31 mouse cellular contexts compared by ENCODE assay signal in genomic region chr11:93986298-93986697, GRCm38 (mm10). TPM values are rescaled to one million over a fixed set of nuclear protein-coding genes. Genes with fewer than 3 reads are reported as not detected.
DNase-seq lines count a peak whose midpoint lies in the region; ATAC-seq and TF ChIP-seq lines count a peak whose summit lies in the region.
"Had no signal": no experiment of that assay in that cellular context is flagged by ENCODE, and none has a peak within 500 bp of the region (broad histone marks: within the 10 kb centered on the region; RNA-seq: fewer than 3 reads in every experiment).

No protein-coding gene starts in this region.

- no peak for TF ChIP-seq EP300 in heart, adult 2 months (IDR thresholded peaks at IDR 0.05; ENCODE audit: insufficient read depth, low read depth, low read length)

- intact Hi-C loops in heart, adult 2 months (cut with DNase I): no loop called here

- DNase-seq in heart, adult 2 months: no peak
- DNase-seq in NIH3T3 (ENCODE audit: low read depth): peak; percentile 27
- DNase-seq in lung, postnatal 10 days: no peak
- DNase-seq: adrenal gland, postnatal 10 days; adrenal gland, postnatal 36 days; cerebellum, adult 11 months; cerebellum, adult 2 months; cerebellum, adult 9-11 months; cerebellum, postnatal 25 days; gastrocnemius, postnatal 14 days; heart, adult 18-20 months; heart, postnatal 10 days; heart, postnatal 36 days; kidney, adult 11 months had no signal

- H3K9me3 ChIP-seq in heart, embryonic 11.5 days (replicated peaks; ENCODE audit: control insufficient read depth, low read length): no peaks in the 10 kb centered on the region
- peaks cover 72% of the 10 kb centered on the region for H3K9me3 ChIP-seq in E14TG2a.4 (ENCODE audit: low read length)
- H3K9me3 ChIP-seq: embryonic facial prominence, embryonic 12.5 days; embryonic facial prominence, embryonic 15.5 days; forebrain, embryonic 12.5 days; forebrain, embryonic 15.5 days; G1E; heart, embryonic 12.5 days; heart, embryonic 15.5 days; hindbrain, embryonic 10.5 days; hindbrain, embryonic 13.5 days; intestine, embryonic 15.5 days had no signal

- peak overlapping the region; percentile 91; the same call in 1 of the 2 replicates for H3K27ac ChIP-seq in heart, adult 2 months
- no peak overlapping the region for H3K27ac ChIP-seq in heart, embryonic 11.5 days (ENCODE audit: low read depth, low read length)
- H3K27ac ChIP-seq: embryonic facial prominence, embryonic 12.5 days; embryonic facial prominence, embryonic 15.5 days; forebrain, embryonic 12.5 days; forebrain, embryonic 15.5 days; hindbrain, embryonic 10.5 days; hindbrain, embryonic 13.5 days; intestine, embryonic 15.5 days had no signal

- H3K36me3 ChIP-seq in heart, adult 2 months (ENCODE audit: control insufficient read depth, insufficient read depth, low read length): peaks cover 4% of the 10 kb centered on the region
- no peaks in the 10 kb centered on the region for H3K36me3 ChIP-seq in heart, embryonic 11.5 days (ENCODE audit: control insufficient read depth, insufficient read depth, low read length)
- no peaks in the 10 kb centered on the region for H3K36me3 ChIP-seq in E14TG2a.4 (ENCODE audit: insufficient read depth, low read length)
- H3K36me3 ChIP-seq: embryonic facial prominence, embryonic 12.5 days; embryonic facial prominence, embryonic 15.5 days; forebrain, embryonic 12.5 days; forebrain, embryonic 15.5 days; G1E; heart, embryonic 12.5 days; heart, embryonic 15.5 days; hindbrain, embryonic 10.5 days; hindbrain, embryonic 13.5 days; intestine, embryonic 15.5 days had no signal

- H3K4me1 ChIP-seq in heart, adult 2 months (ENCODE audit: control insufficient read depth, insufficient read depth, low read length): peaks cover 16% of the 10 kb centered on the region
- peaks cover 14% of the 10 kb centered on the region for H3K4me1 ChIP-seq in heart, embryonic 11.5 days (ENCODE audit: control insufficient read depth, insufficient read depth, low read length)
- no peaks in the 10 kb centered on the region for H3K4me1 ChIP-seq in E14TG2a.4 (replicated peaks; ENCODE audit: low read depth, low read length)
- H3K4me1 ChIP-seq: embryonic facial prominence, embryonic 12.5 days; embryonic facial prominence, embryonic 15.5 days; forebrain, embryonic 12.5 days; forebrain, embryonic 15.5 days; hindbrain, embryonic 10.5 days; hindbrain, embryonic 13.5 days; intestine, embryonic 15.5 days had no signal

- no peak overlapping the region for H3K4me3 ChIP-seq in heart, adult 2 months
- H3K4me3 ChIP-seq in heart, embryonic 11.5 days (ENCODE audit: low read depth, low read length): no peak overlapping the region
- 0 out of 2 replicates have a peak overlapping the region, but pooled peaks have one; percentile 10 for H3K4me3 ChIP-seq in E14TG2a.4 (replicated peaks; ENCODE audit: low read length)
- H3K4me3 ChIP-seq: embryonic facial prominence, embryonic 12.5 days; embryonic facial prominence, embryonic 15.5 days; forebrain, embryonic 12.5 days; forebrain, embryonic 15.5 days; heart, embryonic 12.5 days; heart, embryonic 15.5 days; hindbrain, embryonic 10.5 days; hindbrain, embryonic 13.5 days; intestine, embryonic 15.5 days had no signal

- no peaks in the 10 kb centered on the region for H3K79me2 ChIP-seq in heart, adult 2 months (replicated peaks; ENCODE audit: control insufficient read depth, insufficient read depth, low read length)

- TF ChIP-seq CTCF in heart, adult 2 months (IDR thresholded peaks at IDR 0.05): no peak
- TF ChIP-seq CTCF in E14TG2a.4 (conservative IDR thresholded peaks at IDR 0.05; ENCODE audit: low read length): no peak

- no peaks in the 10 kb centered on the region for H3K27me3 ChIP-seq in heart, adult 2 months (ENCODE audit: control insufficient read depth, insufficient read depth, low read length)
- no peaks in the 10 kb centered on the region for H3K27me3 ChIP-seq in heart, embryonic 11.5 days (ENCODE audit: control insufficient read depth, insufficient read depth, low read length)
- H3K27me3 ChIP-seq in E14TG2a.4 (ENCODE audit: insufficient read depth, low read length): no peaks in the 10 kb centered on the region
- H3K27me3 ChIP-seq: embryonic facial prominence, embryonic 12.5 days; embryonic facial prominence, embryonic 15.5 days; forebrain, embryonic 12.5 days; forebrain, embryonic 15.5 days; heart, embryonic 12.5 days; heart, embryonic 15.5 days; hindbrain, embryonic 13.5 days; intestine, embryonic 15.5 days had no signal

- no peak overlapping the region for H3K9ac ChIP-seq in heart, adult 2 months (ENCODE audit: low read depth, low read length)
- no peak overlapping the region for H3K9ac ChIP-seq in heart, embryonic 11.5 days (ENCODE audit: low read depth, low read length)
- H3K9ac ChIP-seq: embryonic facial prominence, embryonic 12.5 days; embryonic facial prominence, embryonic 15.5 days; forebrain, embryonic 12.5 days; forebrain, embryonic 15.5 days; heart, embryonic 12.5 days; heart, embryonic 15.5 days; hindbrain, embryonic 13.5 days; intestine, embryonic 15.5 days had no signal

- no peak overlapping the region for H3K4me2 ChIP-seq in heart, embryonic 11.5 days
- H3K4me2 ChIP-seq: embryonic facial prominence, embryonic 12.5 days; embryonic facial prominence, embryonic 15.5 days; forebrain, embryonic 12.5 days; forebrain, embryonic 15.5 days; heart, embryonic 12.5 days; heart, embryonic 15.5 days; hindbrain, embryonic 13.5 days; intestine, embryonic 15.5 days had no signal

- no peak for ATAC-seq in heart, embryonic 11.5 days (replicated peaks; ENCODE audit: insufficient number of reproducible peaks, low FRiP score, low TSS enrichment)
- ATAC-seq in monocyte, adult 5-6 weeks (replicated peaks; ENCODE audit: insufficient number of reproducible peaks, low FRiP score, low TSS enrichment, poor library complexity, severe bottlenecking): no peak
- ATAC-seq: activated CD4-positive, CD25-positive, alpha-beta regulatory T cell, adult 4 months; CD4-positive, CD25-positive, alpha-beta regulatory T cell, adult 4 months; forebrain, embryonic 15.5 days; hindbrain, embryonic 16.5 days; intestine, embryonic 15.5 days had no signal

- no peak for TF ChIP-seq POLR2A in heart, adult 2 months (IDR thresholded peaks at IDR 0.05; ENCODE audit: insufficient read depth, low read depth, low read length)

RNA-seq across cellular contexts. Expression of gene Spag9, which starts 9.6 kb away (rescaled TPM):
- 100 to 1,000 TPM; 131 to 155 TPM for total RNA-seq in heart, adult 2 months (2021)
- polyA plus RNA-seq in heart, adult 2 months (2012; rRNA removed): 23.9 and 40.7 TPM in 2 replicates
- 38.1 and 40.4 TPM in 2 replicates for polyA plus RNA-seq in heart, embryonic 11.5 days (2014; fragmentation: Nextera tagmentation; extraction: Ambion mirVana)
- total RNA-seq in monocyte, adult 5-6 weeks (2017): 140 to 171 TPM (median 156 TPM) in 3 replicates

RNA-seq across cellular contexts. Expression of gene Nme1, which starts 18.0 kb away (rescaled TPM):
- 10 to 100 TPM; 13.9 to 19.7 TPM for total RNA-seq in heart, adult 2 months (2021)
- 32.4 and 35.2 TPM in 2 replicates for polyA plus RNA-seq in heart, adult 2 months (2012; rRNA removed)
- 135 and 136 TPM in 2 replicates for polyA plus RNA-seq in heart, embryonic 11.5 days (2014; fragmentation: Nextera tagmentation; extraction: Ambion mirVana)
- 13.8 to 34.0 TPM (median 18.0 TPM) in 3 replicates for total RNA-seq in monocyte, adult 5-6 weeks (2017)

RNA-seq across cellular contexts. Expression of gene Gm20390, which starts 18.2 kb away (rescaled TPM):
- total RNA-seq in heart, adult 2 months (2021): 10 to 100 TPM in 1 of 2 experiments, 1 to 10 TPM in 1; 7.4 to 11.4 TPM
- 10.5 and 11.1 TPM in 2 replicates for polyA plus RNA-seq in heart, adult 2 months (2012; rRNA removed)
- polyA plus RNA-seq in heart, embryonic 11.5 days (2014; fragmentation: Nextera tagmentation; extraction: Ambion mirVana): 308 and 315 TPM in 2 replicates
- total RNA-seq in monocyte, adult 5-6 weeks (2017): 1.9 TPM in 1 of 3 replicates, not detected in the others
- total RNA-seq: common myeloid progenitor, adult 5-6 weeks had no signal

RNA-seq across cellular contexts. Expression of gene Nme2, which starts 30.2 kb away (rescaled TPM):
- 1,000 to 10,000 TPM in 1 of 2 experiments, 100 to 1,000 TPM in 1; 935 to 1,129 TPM for total RNA-seq in heart, adult 2 months (2021)
- polyA plus RNA-seq in heart, adult 2 months (2012; rRNA removed): 469 and 474 TPM in 2 replicates
- 277 and 316 TPM in 2 replicates for polyA plus RNA-seq in heart, embryonic 11.5 days (2014; fragmentation: Nextera tagmentation; extraction: Ambion mirVana)
- 112 to 158 TPM (median 145 TPM) in 3 replicates for total RNA-seq in monocyte, adult 5-6 weeks (2017)
